Mouse (Mus musculus) heart, postnatal 14 days (tissue): ENCODE measurements around the gene Clip2. TPM values are rescaled to one million over a fixed set of nuclear protein-coding genes. Genes with fewer than 3 reads are reported as not detected.

ENCODE experiments used
- DNase-seq, 2 experiments: peaks; one replicate each; pipeline ENCODE4 v3.0.0; 2021 to 2022
- intact Hi-C: fragments of 180-260 bp; cut with DNase I; formaldehyde crosslinking; loops from one replicate; pipeline ENCODE4 v1.15.1; 2025
- microRNA-seq, 2 experiments: library from miRNA; unstranded; fragments of <30 nt; microRNA quantifications; one replicate each; pipeline ENCODE4 v1.2.0; 2021 to 2022
- total RNA-seq, 2 experiments: library from RNA; stranded (reverse); gene quantifications; 2 replicates each; pipeline ENCODE4 v1.2.3; 2021

Clip2 gene
- total RNA-seq, 2 experiments from 2014 or later = 10.2 to 10.3 TPM

GRCm38 (mm10) chr5:134441105-134441504 is 111.1 kb downstream of the Clip2 start:
- no peak for DNase-seq
- intact Hi-C loops = no loop called here

DNA sequence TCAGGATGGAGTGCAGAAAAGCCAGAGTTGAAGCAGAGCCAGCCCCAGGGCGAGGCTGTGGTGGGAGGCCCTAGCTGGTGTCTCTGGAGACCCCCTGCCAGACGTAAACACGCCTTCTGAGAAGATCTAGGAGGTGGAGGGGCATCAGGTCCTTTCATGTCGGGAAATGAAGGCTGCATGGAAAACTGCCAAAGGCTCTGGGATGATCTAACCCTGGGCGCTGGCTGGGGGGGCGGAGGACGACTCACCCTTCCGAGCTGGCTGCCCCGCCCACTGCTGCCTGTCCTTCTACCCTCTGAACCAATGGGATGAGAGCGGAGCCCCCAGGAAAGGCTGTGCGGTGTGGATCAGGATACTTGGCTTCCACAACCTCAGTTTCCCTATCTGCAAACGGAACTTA is 112.1 kb downstream of the Clip2 start:
- DNase-seq = peak; percentile 62 to 63

GRCm38 (mm10) chr5:134439481-134439880 is 112.8 kb downstream of the Clip2 start:
- DNase-seq = no peak
- intact Hi-C loops = no loop called here

More for the DNA sequence above, 112.1 kb downstream of the Clip2 start:
- intact Hi-C loops = no loop called here

Small RNA genes lying within 50 kb of the gene (microRNA-seq; reads per million reads assigned to microRNA genes)
- gene Gm26340 = 0 reads per million in 2 experiments
- 0 reads per million in 2 experiments for gene Mir7228

Other genes with a start within 250 kb of the Clip2 start
- gene Gtf2i, start 237.7 kb downstream of the Clip2 start, total RNA-seq = 100 to 1,000 TPM; 188 to 204 TPM
- gene Gtf2ird1, start 95.7 kb downstream of the Clip2 start, total RNA-seq = 10 to 100 TPM; 28.6 to 30.9 TPM
- not detected for gene Syna, start 7.7 kb upstream of the Clip2 start, total RNA-seq
- gene Rfc2, start 28.9 kb upstream of the Clip2 start, total RNA-seq = 10 to 100 TPM; 26.5 to 28.3 TPM
- gene Lat2, start 62.6 kb upstream of the Clip2 start, total RNA-seq = 1 to 10 TPM; 3.0 to 3.3 TPM
- 100 to 1,000 TPM; 165 to 170 TPM for gene Eif4h, start 87.1 kb upstream of the Clip2 start, total RNA-seq
- gene Limk1, start 136.2 kb upstream of the Clip2 start, total RNA-seq = 1 to 10 TPM; 7.3 to 8.1 TPM
- gene Eln, start 194.9 kb upstream of the Clip2 start, total RNA-seq = 100 to 1,000 TPM; 409 to 606 TPM